Mouse (Mus musculus) intestine, postnatal 0 days (tissue): ENCODE data around the gene Il31. TPM values are rescaled to one million over a fixed set of nuclear protein-coding genes. Genes with fewer than 3 reads are reported as not detected.

Experiments used
- ATAC-seq: fragments of 200-750 bp; cut with Nextera tagmentation; 2 replicates; pipeline ENCODE4 v1.8.0; 2017; ENCODE audit warnings: mild to moderate bottlenecking, moderate TSS enrichment, moderate library complexity
- H3K27ac ChIP-seq: fragments of 300-500 bp; sonication (generic); 2 replicates; pipeline ENCODE4 v1.5.1; 2014; ENCODE audit warnings: mild to moderate bottlenecking, low read depth, low read length, moderate library complexity
- H3K27me3 ChIP-seq: fragments of 300-500 bp; sonication (generic); replicated peaks from 2 replicates; pipeline ENCODE4 v1.6.1; 2014; ENCODE audit warnings: low read length, mixed read lengths; ENCODE audit not compliant: control insufficient read depth, insufficient read depth
- H3K36me3 ChIP-seq: fragments of 300-500 bp; sonication (generic); 2 replicates; pipeline ENCODE4 v1.6.1; 2014; ENCODE audit warnings: mild to moderate bottlenecking, moderate library complexity; ENCODE audit not compliant: control insufficient read depth, insufficient read depth
- H3K4me1 ChIP-seq: fragments of 300-500 bp; sonication (generic); replicated peaks from 2 replicates; pipeline ENCODE4 v1.6.1; 2014; ENCODE audit warnings: antibody characterized with exemption, low read length, mixed read lengths; ENCODE audit not compliant: control insufficient read depth, insufficient read depth
- H3K4me2 ChIP-seq: fragments of 300-500 bp; sonication (generic); replicated peaks from 2 replicates; pipeline ENCODE4 v1.6.1; 2014; ENCODE audit warnings: low read depth, mild to moderate bottlenecking, moderate library complexity
- H3K4me3 ChIP-seq: fragments of 300-500 bp; sonication (generic); 2 replicates; pipeline ENCODE4 v1.5.1; 2014; ENCODE audit warnings: low read depth, low read length
- H3K9ac ChIP-seq: fragments of 300-500 bp; sonication (generic); 2 replicates; pipeline ENCODE4 v1.6.1; 2014; ENCODE audit warnings: mild to moderate bottlenecking, low read depth, low read length
- H3K9me3 ChIP-seq: fragments of 300-500 bp; sonication (generic); 2 replicates; pipeline ENCODE4 v1.6.1; 2016; ENCODE audit warnings: mixed run types; ENCODE audit not compliant: control insufficient read depth
- CTCF ChIP-seq: sonication (generic); IDR thresholded peaks from 2 replicates; pipeline ENCODE4 v1.5.1; 2016; ENCODE audit warnings: low read depth, mild to moderate bottlenecking, control low read depth, antibody characterized with exemption, moderate library complexity
- WGBS: fragments of 180-500 bp; shearing (Covaris S2); extraction: QIAGEN DNeasy Blood & Tissue Kit; methylation state at CpG from one replicate; pipeline ENCODE4 v1.1.7; 2014; 5-methylcytosine and 5-hydroxymethylcytosine counted together
- polyA plus RNA-seq: library from polyadenylated mRNA; unstranded; fragments of >200 nt; fragmentation: Nextera tagmentation; extraction: Ambion mirVana; gene quantifications from 2 replicates; pipeline ENCODE4 v1.2.1, GENCODE M21; 2015

Gene Il31
- polyA plus RNA-seq = not detected in 2 replicates

DNA sequence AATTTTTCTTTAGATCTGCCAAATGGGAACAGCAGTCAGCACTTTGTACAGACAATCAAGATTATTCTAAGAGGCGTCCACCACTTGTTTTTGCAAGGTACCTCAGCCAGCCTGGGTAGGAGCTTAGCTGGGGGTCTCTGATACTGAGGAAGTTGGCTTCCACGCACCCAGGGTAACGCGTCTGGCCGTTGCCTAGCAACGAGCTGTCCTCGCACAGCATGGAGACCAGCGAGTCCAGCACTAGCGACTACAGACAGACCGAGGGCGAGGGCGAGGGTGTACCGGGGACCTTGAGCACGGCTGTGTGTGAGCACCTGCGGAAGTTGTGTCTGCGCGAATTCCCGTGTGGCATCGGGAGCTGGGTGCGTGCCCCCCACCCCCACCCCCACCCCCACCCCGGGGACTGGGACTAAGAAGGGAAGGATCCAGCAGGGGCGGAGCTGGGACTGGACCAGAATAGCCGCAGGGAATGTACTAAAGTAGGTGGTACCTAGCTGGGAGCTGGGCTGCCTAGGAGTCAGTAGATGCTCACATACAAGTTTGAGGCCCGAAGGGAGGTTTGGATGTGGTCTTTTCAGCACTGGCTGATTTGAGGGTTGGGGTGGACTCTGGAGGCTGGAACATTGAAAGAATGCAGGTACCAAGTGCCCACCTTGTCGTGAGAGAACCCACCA lies at the start of gene Il31, which contains the start of gene Lrrc43:
Il31 (minus strand) TSS at position 378 of the 674 bp plus-strand sequence.
Lrrc43 (plus strand) TSS at position 194 of the 674 bp plus-strand sequence.
- Histone ChIP-seq H3K9ac (no peak within 1 kb of the TSS), H3K4me2 (0 out of 2 replicates have a peak within 1 kb of the TSS, but pooled peaks have one; percentile 18), H3K27me3 (no peaks in the 10 kb centered on the region), H3K27ac (no peak within 1 kb of the TSS), H3K36me3 (no peaks in the 10 kb centered on the region), H3K4me3 (no peak within 1 kb of the TSS), H3K4me1 (no peaks in the 10 kb centered on the region), H3K9me3 (no peaks in the 10 kb centered on the region)
- WGBS = 9% methylated on average over 25 of the region's 25 CpGs
- ATAC-seq = no peak
- TF ChIP-seq CTCF = no peak

DNA sequence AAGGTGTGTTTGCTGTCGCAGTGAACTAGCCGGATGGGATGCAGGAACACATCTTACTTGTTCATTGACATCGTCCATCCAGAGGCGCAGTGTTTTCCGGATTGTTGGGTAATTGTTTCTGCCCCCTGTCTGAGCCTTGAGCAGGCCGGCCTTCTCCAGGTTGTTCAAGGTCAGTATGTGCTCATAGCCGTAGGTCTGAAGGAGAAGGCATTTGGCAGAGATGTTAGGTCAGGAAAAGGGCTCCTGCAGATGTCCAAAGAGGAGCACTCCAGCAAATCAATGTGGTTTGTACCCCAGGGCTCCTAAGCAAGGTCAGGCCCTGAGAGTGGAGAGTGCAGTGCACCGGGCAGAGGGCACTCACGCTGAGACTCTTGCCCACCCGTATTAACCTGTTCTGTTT lies 44.5 kb upstream of the Il31 start:
- Histone ChIP-seq H3K36me3 (peaks cover 69% of the 10 kb centered on the region), H3K9ac (no peak overlapping the region), H3K27me3 (no peaks in the 10 kb centered on the region), H3K9me3 (no peaks in the 10 kb centered on the region), H3K4me3 (no peak overlapping the region), H3K27ac (no peak overlapping the region), H3K4me2 (no peak overlapping the region), H3K4me1 (no peaks in the 10 kb centered on the region)
- ATAC-seq = no peak
- no peak for TF ChIP-seq CTCF
- whole genome bisulfite sequencing = 94% methylated on average over 10 of the region's 10 CpGs

DNA sequence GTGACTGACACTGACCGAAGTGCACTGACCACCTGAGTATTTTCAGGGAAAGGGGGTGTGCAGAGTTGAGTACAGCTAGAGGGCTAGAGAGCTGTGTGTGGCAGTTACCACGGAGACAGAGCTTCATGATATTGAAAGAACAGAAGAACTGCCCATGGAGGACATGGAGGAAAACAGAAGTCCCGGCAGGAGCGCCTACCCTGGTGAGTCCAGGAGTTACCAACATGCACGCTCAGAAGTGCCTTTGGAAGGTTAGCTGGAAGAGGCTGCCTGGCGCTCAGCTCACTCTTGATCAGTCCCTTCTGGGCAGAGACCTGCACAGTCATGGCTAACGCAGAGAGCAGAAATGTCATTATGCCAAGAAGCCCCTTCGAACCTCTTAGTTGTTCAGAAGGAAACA lies 40.8 kb upstream of the Il31 start:
- H3K27ac ChIP-seq = no peak overlapping the region
- no peaks in the 10 kb centered on the region for H3K4me1 ChIP-seq
- peaks cover 63% of the 10 kb centered on the region for H3K36me3 ChIP-seq
- WGBS = 93% methylated on average over 8 of the region's 8 CpGs
- no peaks in the 10 kb centered on the region for H3K27me3 ChIP-seq
- no peak overlapping the region for H3K4me3 ChIP-seq
- no peak overlapping the region for H3K9ac ChIP-seq
- TF ChIP-seq CTCF = no peak
- no peak overlapping the region for H3K4me2 ChIP-seq
- H3K9me3 ChIP-seq = no peaks in the 10 kb centered on the region
- ATAC-seq = no peak

DNA sequence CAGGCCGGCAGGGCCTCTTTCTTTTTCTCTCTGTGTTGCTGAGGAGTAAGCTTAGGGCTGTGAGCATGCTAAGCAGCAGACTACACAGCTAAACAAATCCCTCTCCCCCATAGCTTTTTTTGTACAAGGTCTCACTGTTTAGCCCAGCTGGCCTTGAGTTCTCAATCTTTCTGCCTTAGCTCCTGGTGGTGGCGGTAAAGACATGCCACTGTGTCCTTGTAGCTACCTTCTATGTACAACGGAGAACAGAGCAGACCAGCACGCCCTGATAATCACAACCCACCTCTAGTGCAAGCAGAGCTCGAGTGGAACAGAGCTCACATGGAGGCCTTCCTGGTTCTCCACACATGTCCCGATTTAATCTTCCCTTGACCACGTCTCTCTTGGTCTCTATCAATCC lies 39.4 kb upstream of the Il31 start:
- ATAC-seq = no peak
- no peak overlapping the region for H3K4me3 ChIP-seq
- no peak overlapping the region for H3K9ac ChIP-seq
- peaks cover 52% of the 10 kb centered on the region for H3K36me3 ChIP-seq
- TF ChIP-seq CTCF = no peak
- H3K4me2 ChIP-seq = no peak overlapping the region
- no peaks in the 10 kb centered on the region for H3K27me3 ChIP-seq
- no peaks in the 10 kb centered on the region for H3K9me3 ChIP-seq
- H3K27ac ChIP-seq = no peak overlapping the region
- 68% methylated on average over 7 of the region's 7 CpGs for WGBS
- no peaks in the 10 kb centered on the region for H3K4me1 ChIP-seq

- ATAC-seq = no peak
- H3K4me1 ChIP-seq = no peaks in the 10 kb centered on the region
- H3K4me2 ChIP-seq = no peak overlapping the region
- TF ChIP-seq CTCF = no peak
- no peak overlapping the region for H3K4me3 ChIP-seq
- no peak overlapping the region for H3K27ac ChIP-seq
- WGBS = 90% methylated on average over 9 of the region's 9 CpGs
- peaks cover 27% of the 10 kb centered on the region; the same call in 1 of the 2 replicates for H3K36me3 ChIP-seq
- no peak overlapping the region for H3K9ac ChIP-seq
- no peaks in the 10 kb centered on the region for H3K9me3 ChIP-seq
- H3K27me3 ChIP-seq = no peaks in the 10 kb centered on the region
Observed at GRCm38 (mm10) chr5:123525916-123526495, 36.7 kb upstream of the Il31 start.

- Histone ChIP-seq H3K27ac (no peak within 1 kb of the TSS), H3K9me3 (no peaks in the 10 kb centered on the region), H3K9ac (no peak within 1 kb of the TSS), H3K4me1 (no peaks in the 10 kb centered on the region), H3K27me3 (no peaks in the 10 kb centered on the region), H3K4me2 (peak within 1 kb of the TSS; percentile 96), H3K36me3 (peaks cover 22% of the 10 kb centered on the region; the same call in 1 of the 2 replicates), H3K4me3 (peak within 1 kb of the TSS; percentile 80)
- WGBS = 68% methylated on average over 7 of the region's 7 CpGs
- TF ChIP-seq CTCF = no peak
- ATAC-seq = no peak
Observed at GRCm38 (mm10) chr5:123525281-123525680, 36.0 kb upstream of the Il31 start, which contains the start of gene Gm49027. TSS of gene Gm49027 (minus strand) at chr5:123525488.
